In the genomic region with DNA sequence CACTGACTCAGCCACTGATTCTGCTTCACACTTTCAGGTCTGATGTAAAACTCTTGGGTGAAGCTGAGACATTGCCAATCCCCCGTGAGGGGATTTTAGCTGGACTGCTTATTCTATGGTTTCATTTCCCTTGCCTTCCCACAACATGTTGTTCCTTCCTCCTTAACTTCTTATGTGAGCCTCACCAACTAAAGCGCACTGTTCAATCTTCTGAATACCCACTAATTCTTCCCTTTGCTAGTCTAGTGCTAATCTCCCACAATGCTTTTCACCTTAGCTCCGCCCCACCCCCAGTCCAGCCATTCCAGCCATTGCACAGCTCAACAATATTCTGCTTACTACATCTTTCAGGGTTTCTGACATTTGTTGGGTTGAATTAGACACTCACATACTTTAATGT, we compare ENCODE assay signal across 20 mouse cellular contexts.
DNase-seq lines count a peak whose midpoint lies in the region; ATAC-seq lines count a peak whose summit lies in the region.
"Had no signal": no experiment of that assay in that cellular context is flagged by ENCODE, and none has a peak within 500 bp of the region (broad histone marks: within the 10 kb centered on the region; RNA-seq: fewer than 3 reads in every experiment).

No protein-coding gene starts in this region.

- H3K9ac ChIP-seq in liver, embryonic 15.5 days = no peak overlapping the region
- H3K9ac ChIP-seq in liver, embryonic 12.5 days = no peak overlapping the region
- no peak overlapping the region for H3K9ac ChIP-seq in kidney, embryonic 15.5 days
- H3K9ac ChIP-seq: heart, embryonic 12.5 days; midbrain, embryonic 15.5 days had no signal

- peak; percentile 17 for DNase-seq in heart, adult 8-10 months (ENCODE audit: low spot score)
- DNase-seq in heart, postnatal 36 days = no peak
- no peak for DNase-seq in embryonic facial prominence, embryonic 10.5 days (ENCODE audit: low spot score)
- DNase-seq: adrenal gland, postnatal 10 days; cerebellum, adult 8-10 months; gastrocnemius, postnatal 14 days; kidney, adult 11 months; kidney, postnatal 4 days; lung, adult 2 months; right cerebral cortex, adult 18-20 months; thymus, postnatal 36 days had no signal

- H3K9me3 ChIP-seq in liver, embryonic 15.5 days (replicated peaks) = no peaks in the 10 kb centered on the region
- no peaks in the 10 kb centered on the region for H3K9me3 ChIP-seq in liver, embryonic 12.5 days (replicated peaks)
- no peaks in the 10 kb centered on the region for H3K9me3 ChIP-seq in embryonic facial prominence, embryonic 10.5 days
- H3K9me3 ChIP-seq in kidney, embryonic 15.5 days (replicated peaks) = no peaks in the 10 kb centered on the region
- H3K9me3 ChIP-seq: heart, embryonic 12.5 days; midbrain, embryonic 15.5 days had no signal

- WGBS in liver, embryonic 15.5 days (ENCODE audit: insufficient replicate concordance) = 62% methylated on average over 3 of the region's 3 CpGs
- WGBS in liver, embryonic 12.5 days (ENCODE audit: insufficient replicate concordance) = 83% methylated on average over 3 of the region's 3 CpGs
- 94% methylated on average over 3 of the region's 3 CpGs for WGBS in embryonic facial prominence, embryonic 10.5 days
- WGBS in kidney, embryonic 15.5 days = 95% methylated on average over 3 of the region's 3 CpGs

- H3K4me3 ChIP-seq in liver, embryonic 15.5 days (replicated peaks) = no peak overlapping the region
- H3K4me3 ChIP-seq in liver, embryonic 12.5 days = no peak overlapping the region
- H3K4me3 ChIP-seq in brown adipose tissue, adult 24 weeks (ENCODE audit: insufficient read depth, low read depth, low read length) = no peak overlapping the region
- H3K4me3 ChIP-seq in embryonic facial prominence, embryonic 10.5 days = no peak overlapping the region
- no peak overlapping the region for H3K4me3 ChIP-seq in kidney, embryonic 15.5 days (replicated peaks)
- H3K4me3 ChIP-seq: heart, embryonic 12.5 days; left cerebral cortex, adult 2 months; midbrain, embryonic 15.5 days had no signal

- peak overlapping the region; percentile 29; the same call in 1 of the 2 replicates for H3K27ac ChIP-seq in liver, embryonic 15.5 days (replicated peaks)
- H3K27ac ChIP-seq in liver, embryonic 12.5 days = no peak overlapping the region
- peak overlapping the region; percentile 46 for H3K27ac ChIP-seq in brown adipose tissue, adult 24 weeks (replicated peaks; ENCODE audit: low read depth, low read length)
- H3K27ac ChIP-seq in embryonic facial prominence, embryonic 10.5 days (replicated peaks) = no peak overlapping the region
- H3K27ac ChIP-seq in kidney, embryonic 15.5 days = no peak overlapping the region
- H3K27ac ChIP-seq: hindbrain, postnatal 0 days; left cerebral cortex, adult 2 months; midbrain, embryonic 15.5 days had no signal

- intact Hi-C loops in heart, postnatal 36 days (cut with DNase I) = no loop called here

- no peaks in the 10 kb centered on the region for H3K27me3 ChIP-seq in liver, embryonic 15.5 days
- no peaks in the 10 kb centered on the region; the same call in 1 of the 2 replicates for H3K27me3 ChIP-seq in liver, embryonic 12.5 days (replicated peaks)
- H3K27me3 ChIP-seq in embryonic facial prominence, embryonic 10.5 days (replicated peaks; ENCODE audit: low read depth, poor library complexity, severe bottlenecking) = no peaks in the 10 kb centered on the region
- peaks cover 57% of the 10 kb centered on the region for H3K27me3 ChIP-seq in kidney, embryonic 15.5 days
- H3K27me3 ChIP-seq: heart, embryonic 12.5 days; midbrain, embryonic 15.5 days had no signal

- no peak; the same call in 1 of the 2 replicates for ATAC-seq in liver, embryonic 15.5 days (ENCODE audit: insufficient read depth)
- ATAC-seq in liver, embryonic 12.5 days = no peak
- ATAC-seq in monocyte, adult 5-6 weeks (replicated peaks; ENCODE audit: insufficient number of reproducible peaks, low FRiP score, low TSS enrichment, poor library complexity, severe bottlenecking) = peak; percentile 38
- no peak for ATAC-seq in kidney, embryonic 15.5 days (replicated peaks; ENCODE audit: low FRiP score)
- ATAC-seq: hindbrain, postnatal 0 days; midbrain, embryonic 15.5 days had no signal

- H3K4me1 ChIP-seq in liver, embryonic 15.5 days (replicated peaks) = no peaks in the 10 kb centered on the region
- H3K4me1 ChIP-seq in liver, embryonic 12.5 days = no peaks in the 10 kb centered on the region
- H3K4me1 ChIP-seq in brown adipose tissue, adult 24 weeks (ENCODE audit: control insufficient read depth, insufficient read depth, insufficient read length, low read length) = peaks cover 6% of the 10 kb centered on the region; the same call in 1 of the 2 replicates
- H3K4me1 ChIP-seq in embryonic facial prominence, embryonic 10.5 days = no peaks in the 10 kb centered on the region
- H3K4me1 ChIP-seq in kidney, embryonic 15.5 days = peaks cover 13% of the 10 kb centered on the region
- H3K4me1 ChIP-seq: heart, embryonic 12.5 days; midbrain, embryonic 15.5 days had no signal

- no peak overlapping the region for H3K4me2 ChIP-seq in liver, embryonic 15.5 days
- no peak overlapping the region for H3K4me2 ChIP-seq in liver, embryonic 12.5 days
- H3K4me2 ChIP-seq in kidney, embryonic 15.5 days = no peak overlapping the region
- H3K4me2 ChIP-seq: heart, embryonic 12.5 days; midbrain, embryonic 15.5 days had no signal

- no peaks in the 10 kb centered on the region for H3K36me3 ChIP-seq in liver, embryonic 15.5 days (replicated peaks)
- no peaks in the 10 kb centered on the region for H3K36me3 ChIP-seq in liver, embryonic 12.5 days
- H3K36me3 ChIP-seq in embryonic facial prominence, embryonic 10.5 days (replicated peaks) = no peaks in the 10 kb centered on the region
- H3K36me3 ChIP-seq in kidney, embryonic 15.5 days = no peaks in the 10 kb centered on the region
- H3K36me3 ChIP-seq: heart, embryonic 12.5 days; midbrain, embryonic 15.5 days had no signal

Comparison
In these comparisons a context has a peak if more than half of its experiments do, and no peak if none do; other contexts are left out.
1. H3K27ac ChIP-seq: peak in liver, embryonic 15.5 days (single experiment) and brown adipose tissue, adult 24 weeks (single experiment); none in liver, embryonic 12.5 days (single experiment), embryonic facial prominence, embryonic 10.5 days (single experiment) and kidney, embryonic 15.5 days (single experiment).